Mouse (Mus musculus): ENCODE measurements at regions not wholly inside any gene's neighbourhood (a gene's known extent, or its start where the extent isn't known, plus 50 kb on each side); places are given as distances from the start of the nearest gene placed in this dataset.

DNA sequence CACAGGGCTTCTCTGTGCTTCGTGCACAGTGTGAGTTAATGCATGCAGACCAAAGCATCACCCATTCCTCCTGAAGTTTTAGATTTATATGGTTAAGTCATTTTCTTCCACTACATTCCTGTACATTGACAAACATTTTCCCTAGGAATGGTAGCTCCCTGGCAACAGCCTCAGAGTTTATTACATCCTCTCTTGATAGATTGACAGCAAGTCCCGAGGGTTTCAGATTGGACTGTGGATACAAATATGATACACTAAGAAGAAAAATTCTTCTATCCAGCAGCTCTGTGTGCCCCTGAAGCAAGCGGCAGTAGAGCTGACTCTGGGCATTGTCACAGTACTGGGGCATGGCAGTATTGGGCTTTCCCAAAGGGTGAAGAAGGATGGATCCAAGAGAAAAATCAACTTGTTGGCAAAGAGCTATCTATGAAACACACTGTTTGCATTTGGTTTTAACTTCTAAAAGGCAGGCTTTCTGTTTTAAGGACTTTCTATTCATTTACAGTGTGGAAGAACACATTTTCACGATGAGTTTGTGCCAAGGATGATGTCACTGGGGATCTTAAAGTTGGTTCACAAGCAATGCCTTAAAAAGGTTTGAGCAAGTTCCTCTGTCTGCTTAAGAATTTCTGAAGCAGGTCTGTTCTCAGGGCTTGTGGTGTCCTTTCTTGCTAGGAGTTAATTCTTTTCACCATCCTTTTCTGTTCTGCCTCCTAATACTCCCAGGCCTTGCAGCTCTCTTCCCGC lies 265.2 kb downstream of the Cd47 start:
- H3K4me1 ChIP-seq (ENCODE audit: control insufficient read depth, insufficient read depth, low read length), result no peaks in the 10 kb centered on the region
- H3K36me3 ChIP-seq (ENCODE audit: control insufficient read depth, insufficient read depth, low read length), result no peaks in the 10 kb centered on the region
- no peaks in the 10 kb centered on the region for H3K79me2 ChIP-seq (replicated peaks; ENCODE audit: control insufficient read depth, insufficient read depth, low read length)
- 64% methylated on average over 5 of the region's 5 CpGs for WGBS
- H3K9ac ChIP-seq (ENCODE audit: low read depth, low read length), result no peak overlapping the region
- intact Hi-C loops (cut with DNase I), result no loop called here
- H3K4me3 ChIP-seq, result no peak overlapping the region
- no peak overlapping the region for H3K27ac ChIP-seq
- DNase-seq, result no peak
- TF ChIP-seq EP300 (IDR thresholded peaks at IDR 0.05; ENCODE audit: insufficient read depth, low read depth, low read length), result no peak
- TF ChIP-seq POLR2A (IDR thresholded peaks at IDR 0.05; ENCODE audit: insufficient read depth, low read depth, low read length), result no peak
- TF ChIP-seq CTCF (IDR thresholded peaks at IDR 0.05), result no peak
- H3K27me3 ChIP-seq (ENCODE audit: control insufficient read depth, insufficient read depth, low read length), result no peaks in the 10 kb centered on the region

DNA sequence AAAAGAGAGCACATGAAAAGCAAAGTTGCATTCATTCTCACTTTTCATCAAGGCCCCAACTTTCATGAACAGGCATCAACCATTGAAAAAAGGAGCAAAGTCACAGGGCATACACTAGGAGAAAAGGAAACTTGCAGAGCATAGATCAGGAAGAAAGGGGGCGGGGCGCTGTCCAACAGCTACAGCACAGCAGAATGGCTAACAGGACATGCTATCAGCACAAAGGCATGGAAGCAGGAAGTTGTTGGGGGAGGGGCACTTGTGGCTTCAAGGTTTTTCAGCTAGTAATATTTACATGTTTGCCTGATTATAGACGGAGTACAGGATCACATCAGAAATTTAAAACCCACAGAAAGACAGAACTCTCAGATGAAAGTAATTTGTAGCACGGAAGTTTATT lies 268.7 kb downstream of the Cd47 start:
- Histone ChIP-seq H3K36me3 (ENCODE audit: control insufficient read depth, insufficient read depth, low read length) (no peaks in the 10 kb centered on the region), H3K4me1 (ENCODE audit: control insufficient read depth, insufficient read depth, low read length) (no peaks in the 10 kb centered on the region), H3K27ac (no peak overlapping the region), H3K79me2 (replicated peaks; ENCODE audit: control insufficient read depth, insufficient read depth, low read length) (no peaks in the 10 kb centered on the region), H3K4me3 (no peak overlapping the region), H3K9ac (ENCODE audit: low read depth, low read length) (no peak overlapping the region), H3K27me3 (ENCODE audit: control insufficient read depth, insufficient read depth, low read length) (no peaks in the 10 kb centered on the region)
- intact Hi-C loops (cut with DNase I), result no loop called here
- no peak for TF ChIP-seq POLR2A (IDR thresholded peaks at IDR 0.05; ENCODE audit: insufficient read depth, low read depth, low read length)
- no peak for TF ChIP-seq EP300 (IDR thresholded peaks at IDR 0.05; ENCODE audit: insufficient read depth, low read depth, low read length)
- TF ChIP-seq CTCF (IDR thresholded peaks at IDR 0.05), result no peak
- 50% methylated on average over 4 of the region's 4 CpGs for WGBS
- DNase-seq, result peak in 1 of 2 experiments; percentile 14

DNA sequence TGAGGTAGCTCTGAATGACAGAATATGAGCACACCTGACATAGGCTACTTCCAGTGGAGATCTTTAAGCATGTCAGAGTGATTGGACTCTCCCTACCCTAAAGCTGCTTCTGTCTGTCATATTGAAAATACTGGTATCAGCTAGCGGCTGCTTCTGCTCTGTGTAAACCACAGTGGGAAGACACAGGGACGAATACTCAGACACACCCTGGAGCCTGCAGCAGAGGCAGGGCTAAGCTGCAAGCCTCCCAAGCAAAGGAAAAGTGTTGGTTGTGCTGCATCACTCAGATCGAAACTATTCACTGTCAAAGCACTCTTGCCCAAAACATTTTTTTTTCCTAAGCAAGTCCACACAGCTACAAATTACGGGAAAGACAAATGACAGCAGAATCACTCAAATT lies 270.4 kb downstream of the Cd47 start:
- H3K4me3 ChIP-seq, result no peak overlapping the region
- H3K36me3 ChIP-seq (ENCODE audit: control insufficient read depth, insufficient read depth, low read length), result no peaks in the 10 kb centered on the region
- no peaks in the 10 kb centered on the region for H3K27me3 ChIP-seq (ENCODE audit: control insufficient read depth, insufficient read depth, low read length)
- no peak for TF ChIP-seq CTCF (IDR thresholded peaks at IDR 0.05)
- no peak for TF ChIP-seq EP300 (IDR thresholded peaks at IDR 0.05; ENCODE audit: insufficient read depth, low read depth, low read length)
- TF ChIP-seq POLR2A (IDR thresholded peaks at IDR 0.05; ENCODE audit: insufficient read depth, low read depth, low read length), result no peak
- no peaks in the 10 kb centered on the region for H3K79me2 ChIP-seq (replicated peaks; ENCODE audit: control insufficient read depth, insufficient read depth, low read length)
- 61% methylated on average over 4 of the region's 4 CpGs for WGBS
- no peak overlapping the region for H3K9ac ChIP-seq (ENCODE audit: low read depth, low read length)
- no peaks in the 10 kb centered on the region for H3K4me1 ChIP-seq (ENCODE audit: control insufficient read depth, insufficient read depth, low read length)
- no peak for DNase-seq
- intact Hi-C loops (cut with DNase I), result no loop called here
- no peak overlapping the region for H3K27ac ChIP-seq

DNA sequence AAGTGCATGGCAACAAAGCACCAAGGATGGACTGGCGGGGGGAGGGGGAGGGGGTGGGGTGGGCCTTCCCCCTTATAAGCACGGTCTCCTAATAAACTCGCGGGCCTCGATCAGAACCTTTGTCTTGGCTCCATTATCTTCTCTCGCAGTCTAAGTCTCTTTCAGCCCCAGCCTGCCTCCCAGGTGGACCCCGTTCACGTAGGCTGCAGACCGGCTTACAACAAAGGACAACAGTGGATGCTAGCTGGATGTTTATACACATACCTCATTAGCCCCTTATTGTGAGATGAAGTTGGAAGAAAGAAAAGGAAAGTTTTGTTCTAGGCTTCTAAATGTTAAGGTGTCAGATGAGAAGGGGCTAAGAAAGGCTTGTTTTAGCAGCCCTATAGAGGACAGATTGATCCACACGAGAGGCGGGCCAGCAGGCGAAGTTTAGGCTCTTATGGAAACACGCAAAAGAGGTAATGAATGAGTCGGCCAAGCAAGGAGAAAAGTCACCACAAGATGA lies 272.6 kb downstream of the Cd47 start:
- no peaks in the 10 kb centered on the region for H3K4me1 ChIP-seq (ENCODE audit: control insufficient read depth, insufficient read depth, low read length)
- WGBS, result 73% methylated on average over 14 of the region's 14 CpGs
- intact Hi-C loops (cut with DNase I), result no loop called here

DNA sequence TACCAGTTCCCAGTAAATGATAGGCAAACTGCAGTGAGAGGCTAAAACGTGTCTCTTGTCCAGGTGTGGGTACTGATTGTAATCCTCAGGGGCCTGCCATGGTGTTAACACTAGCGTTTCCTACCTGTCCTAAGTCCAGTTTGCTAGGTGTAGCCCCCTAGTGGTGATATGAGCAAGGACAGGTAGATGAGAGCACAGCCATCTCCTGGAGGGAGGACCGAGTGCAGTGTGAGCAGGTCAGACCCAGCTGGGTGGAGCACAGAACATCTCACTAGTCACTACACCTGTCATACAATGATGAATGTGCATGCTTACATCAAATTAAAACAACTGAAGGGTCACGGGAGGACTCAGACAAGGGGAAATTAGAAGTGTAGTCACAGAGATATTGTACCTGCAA lies 273.6 kb downstream of the Cd47 start:
- DNase-seq, result no peak
- no peaks in the 10 kb centered on the region for H3K79me2 ChIP-seq (replicated peaks; ENCODE audit: control insufficient read depth, insufficient read depth, low read length)
- no peak overlapping the region for H3K27ac ChIP-seq
- no peak overlapping the region for H3K4me3 ChIP-seq
- H3K36me3 ChIP-seq (ENCODE audit: control insufficient read depth, insufficient read depth, low read length), result no peaks in the 10 kb centered on the region
- no peaks in the 10 kb centered on the region for H3K4me1 ChIP-seq (ENCODE audit: control insufficient read depth, insufficient read depth, low read length)
- 80% methylated on average over 4 of the region's 4 CpGs for WGBS
- intact Hi-C loops (cut with DNase I), result no loop called here
- TF ChIP-seq POLR2A (IDR thresholded peaks at IDR 0.05; ENCODE audit: insufficient read depth, low read depth, low read length) (no peak), CTCF (IDR thresholded peaks at IDR 0.05) (peak; percentile 57)
- H3K9ac ChIP-seq (ENCODE audit: low read depth, low read length), result no peak overlapping the region
- H3K27me3 ChIP-seq (ENCODE audit: control insufficient read depth, insufficient read depth, low read length), result no peaks in the 10 kb centered on the region

More for the DNA sequence above, 272.6 kb downstream of the Cd47 start:
- TF ChIP-seq CTCF (IDR thresholded peaks at IDR 0.05) (no peak), EP300 (IDR thresholded peaks at IDR 0.05; ENCODE audit: insufficient read depth, low read depth, low read length) (no peak), POLR2A (IDR thresholded peaks at IDR 0.05; ENCODE audit: insufficient read depth, low read depth, low read length) (no peak)
- Histone ChIP-seq H3K36me3 (ENCODE audit: control insufficient read depth, insufficient read depth, low read length) (no peaks in the 10 kb centered on the region), H3K27ac (no peak overlapping the region), H3K4me3 (no peak overlapping the region), H3K27me3 (ENCODE audit: control insufficient read depth, insufficient read depth, low read length) (no peaks in the 10 kb centered on the region), H3K79me2 (replicated peaks; ENCODE audit: control insufficient read depth, insufficient read depth, low read length) (no peaks in the 10 kb centered on the region), H3K9ac (ENCODE audit: low read depth, low read length) (no peak overlapping the region)
- no peak for DNase-seq

DNA sequence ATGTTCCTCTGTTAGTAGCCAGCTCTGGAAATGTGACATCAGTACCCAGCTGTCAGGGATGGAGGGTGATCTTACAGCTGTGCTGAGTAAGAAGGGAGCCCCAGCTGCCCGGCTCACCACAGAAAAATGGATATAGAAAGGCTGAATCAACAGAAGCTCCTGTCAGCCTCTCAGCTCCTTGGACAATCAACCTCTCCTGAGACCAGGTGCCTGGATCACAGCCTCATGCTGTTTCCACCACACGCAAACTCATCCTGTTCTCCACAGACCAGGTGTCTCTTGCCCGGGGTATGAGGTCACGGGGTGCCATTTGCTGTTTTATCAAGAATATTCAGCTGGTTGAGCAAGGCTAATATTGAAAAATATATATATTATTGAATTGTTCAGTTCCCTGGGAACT lies 275.3 kb downstream of the Cd47 start:
- TF ChIP-seq CTCF (IDR thresholded peaks at IDR 0.05) (no peak), EP300 (IDR thresholded peaks at IDR 0.05; ENCODE audit: insufficient read depth, low read depth, low read length) (no peak), POLR2A (IDR thresholded peaks at IDR 0.05; ENCODE audit: insufficient read depth, low read depth, low read length) (no peak)
- no peaks in the 10 kb centered on the region for H3K27me3 ChIP-seq (ENCODE audit: control insufficient read depth, insufficient read depth, low read length)
- intact Hi-C loops (cut with DNase I), result no loop called here

More for the DNA sequence above, 275.3 kb downstream of the Cd47 start:
- no peak overlapping the region for H3K9ac ChIP-seq (ENCODE audit: low read depth, low read length)
- H3K4me3 ChIP-seq, result no peak overlapping the region
- H3K27ac ChIP-seq, result no peak overlapping the region
- H3K4me1 ChIP-seq (ENCODE audit: control insufficient read depth, insufficient read depth, low read length), result no peaks in the 10 kb centered on the region
- H3K79me2 ChIP-seq (replicated peaks; ENCODE audit: control insufficient read depth, insufficient read depth, low read length), result no peaks in the 10 kb centered on the region
- no peak for DNase-seq
- 81% methylated on average over 4 of the region's 4 CpGs for WGBS
- no peaks in the 10 kb centered on the region for H3K36me3 ChIP-seq (ENCODE audit: control insufficient read depth, insufficient read depth, low read length)
